Mouse (Mus musculus): ENCODE data around the gene Sfn.

Sfn gene

GRCm38 (mm10) chr4:133620668-133621067 is 18.7 kb upstream of the Sfn start:
- no peak for DNase-seq (ENCODE audit: low spot score)

- no peak for DNase-seq (ENCODE audit: low spot score)
These were observed 17.6 kb upstream of the Sfn start for GRCm38 (mm10) chr4:133619473-133620136.

- DNase-seq (ENCODE audit: low spot score): no peak
These were observed 16.0 kb upstream of the Sfn start for GRCm38 (mm10) chr4:133617936-133618335.

DNA sequence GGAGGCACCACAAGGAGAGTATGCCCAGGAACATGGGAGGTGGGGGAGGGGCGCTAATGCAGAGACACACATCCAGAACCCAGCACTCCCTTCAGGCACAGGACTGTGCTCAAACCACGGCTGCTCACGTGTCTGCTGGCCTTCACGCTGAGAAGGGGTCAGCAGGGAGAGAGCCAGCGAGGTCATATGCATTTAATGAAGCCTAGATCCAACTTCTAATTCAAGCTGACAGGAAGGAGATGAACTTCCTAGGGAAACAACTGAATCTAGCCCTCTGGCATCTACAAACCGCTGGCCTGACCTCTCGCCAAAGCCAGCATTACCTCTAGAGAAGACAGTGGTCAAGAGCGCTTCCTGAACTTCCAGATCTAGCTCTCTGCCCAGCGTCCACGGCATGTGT is 13.4 kb upstream of the Sfn start:
- DNase-seq (ENCODE audit: low spot score): no peak

GRCm38 (mm10) chr4:133614274-133614761 is 12.3 kb upstream of the Sfn start:
- DNase-seq (ENCODE audit: low spot score): no peak

DNA sequence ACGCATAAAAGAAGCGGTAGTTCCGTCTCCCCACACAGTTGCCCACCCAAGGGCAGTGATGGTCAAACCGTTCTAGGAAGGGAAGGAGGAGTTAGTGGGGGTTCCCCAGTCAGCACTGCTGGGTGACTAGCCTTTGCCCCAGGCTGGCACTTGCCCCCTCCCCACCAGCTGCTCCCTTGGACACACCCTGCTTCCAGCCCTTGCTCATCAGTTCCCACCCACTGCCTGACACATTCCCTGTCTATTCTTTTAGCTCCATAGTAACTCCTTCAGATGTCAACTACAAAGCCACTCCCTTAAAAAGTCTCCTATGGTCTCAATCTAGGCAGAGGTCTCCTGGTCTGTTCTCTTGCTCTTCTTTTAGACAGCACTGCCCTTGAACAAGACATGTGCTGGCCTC is 11.9 kb upstream of the Sfn start:
- DNase-seq (ENCODE audit: low spot score): no peak

DNA sequence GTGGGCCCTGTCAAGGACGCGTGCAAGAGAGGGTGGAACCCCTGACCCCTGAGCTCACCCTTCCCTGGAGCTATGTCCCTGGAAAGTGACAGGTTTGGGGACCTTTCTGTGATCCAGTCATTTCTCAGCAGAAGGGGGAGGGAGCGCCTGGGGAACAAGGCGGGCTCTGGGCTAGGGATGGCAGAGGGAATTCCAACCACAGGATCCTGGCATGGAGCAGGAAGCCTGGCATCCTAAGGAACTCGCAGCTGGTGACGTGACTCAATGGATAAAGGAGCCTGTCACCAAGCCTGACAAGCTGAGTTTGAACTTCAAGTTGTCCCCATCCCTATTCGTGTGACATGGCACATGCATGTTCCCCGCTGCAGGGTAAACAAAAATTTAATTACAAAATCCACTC is 11.1 kb upstream of the Sfn start:
- DNase-seq (ENCODE audit: low spot score): no peak

GRCm38 (mm10) chr4:133612416-133612815 is 10.4 kb upstream of the Sfn start:
- DNase-seq (ENCODE audit: low spot score): no peak

- no peak for DNase-seq (ENCODE audit: low spot score)
These were observed 9.8 kb upstream of the Sfn start for GRCm38 (mm10) chr4:133611815-133612214.

- DNase-seq (ENCODE audit: low spot score): peak; percentile 67
These were observed 7.8 kb upstream of the Sfn start for GRCm38 (mm10) chr4:133609719-133610118.

- no peak for DNase-seq (ENCODE audit: low spot score)
These were observed 5.3 kb upstream of the Sfn start for GRCm38 (mm10) chr4:133607284-133607683.

DNA sequence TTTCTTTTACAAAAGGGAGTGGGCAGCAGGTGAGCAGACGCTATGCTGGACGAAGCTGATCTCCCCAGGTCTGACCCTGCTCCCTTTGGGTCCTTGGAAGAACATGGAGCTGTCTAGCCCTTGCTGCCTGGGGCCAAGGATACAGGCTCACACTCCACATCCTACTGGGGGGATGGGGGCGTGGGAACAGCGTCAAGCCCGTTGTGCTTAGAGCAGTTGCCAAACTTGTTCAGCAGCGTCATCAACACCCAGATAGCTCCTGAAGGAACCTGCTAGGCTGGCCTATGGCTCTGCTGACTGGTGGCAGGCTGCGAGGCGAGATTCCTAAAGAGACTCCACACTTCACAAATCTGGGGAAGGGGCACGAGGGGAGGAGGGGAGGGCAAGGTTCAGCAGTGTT is 3.4 kb upstream of the Sfn start:
- no peak for DNase-seq (ENCODE audit: low spot score)

GRCm38 (mm10) chr4:133604856-133605255 is 2.9 kb upstream of the Sfn start:
- DNase-seq (ENCODE audit: low spot score): no peak

DNA sequence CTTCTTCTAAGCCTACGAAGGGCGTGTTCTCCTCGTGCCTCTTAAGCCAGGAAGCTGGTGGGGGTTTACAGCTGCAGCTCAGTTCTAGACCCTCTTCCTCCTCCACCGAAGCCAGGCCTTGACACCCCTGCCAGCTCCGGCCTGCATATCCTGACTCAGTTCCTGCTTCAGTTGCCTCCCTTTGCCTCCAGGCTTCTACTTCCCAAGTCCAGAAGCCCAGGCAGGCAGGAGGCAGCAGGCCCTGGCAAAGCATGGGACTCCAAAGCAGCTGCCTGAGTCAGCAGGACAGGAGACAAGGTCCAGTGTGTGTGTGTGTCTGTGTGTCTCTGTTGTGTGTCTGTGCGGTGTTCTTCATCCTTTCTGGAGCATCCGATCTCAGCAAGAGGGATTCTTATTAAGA is 2.2 kb upstream of the Sfn start:
- no peak for DNase-seq (ENCODE audit: low spot score)

DNA sequence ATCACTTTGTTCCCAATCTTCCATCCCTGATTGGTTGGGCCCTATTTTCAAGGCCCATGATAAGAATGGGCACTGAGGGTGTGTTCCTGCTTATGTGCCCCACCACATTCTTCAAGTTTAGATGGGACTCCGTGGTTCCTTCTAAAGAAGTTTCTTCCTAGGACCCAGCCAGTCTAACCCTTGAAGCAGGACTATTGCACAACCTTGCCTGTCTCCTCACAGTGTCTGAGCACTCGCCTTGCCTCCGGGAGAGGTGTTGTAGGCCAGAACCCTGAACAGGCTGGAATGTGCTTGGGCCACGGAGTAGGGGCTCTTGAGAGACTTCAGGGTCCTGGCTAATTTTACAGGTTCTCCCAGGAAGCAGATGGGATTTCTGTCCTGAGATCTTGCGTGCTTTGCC is 1.1 kb upstream of the Sfn start:
- DNase-seq (ENCODE audit: low spot score): no peak

DNA sequence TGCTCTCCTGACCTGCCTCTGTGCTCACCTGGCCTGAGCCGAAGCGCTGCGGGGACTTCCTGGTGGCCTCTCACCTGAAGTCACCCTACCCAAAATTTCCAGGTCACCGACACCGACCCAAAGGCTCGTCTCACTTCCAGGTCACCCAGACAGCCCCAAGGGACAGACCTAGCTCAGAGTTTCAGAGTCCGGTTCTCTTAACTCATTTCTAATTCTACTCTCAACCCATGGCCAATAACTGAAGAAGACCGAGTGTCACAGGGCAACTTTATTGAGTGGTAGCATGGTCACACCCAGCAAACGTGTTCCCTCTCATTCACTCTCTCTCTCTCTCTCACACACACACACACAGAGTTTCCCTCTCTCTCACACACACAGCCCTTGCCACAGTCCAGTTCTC is 1.7 kb downstream of the Sfn start:
- DNase-seq (ENCODE audit: low spot score): no peak

GRCm38 (mm10) chr4:133599571-133600073 is 2.3 kb downstream of the Sfn start:
- peak; percentile 80 for DNase-seq (ENCODE audit: low spot score)

DNA sequence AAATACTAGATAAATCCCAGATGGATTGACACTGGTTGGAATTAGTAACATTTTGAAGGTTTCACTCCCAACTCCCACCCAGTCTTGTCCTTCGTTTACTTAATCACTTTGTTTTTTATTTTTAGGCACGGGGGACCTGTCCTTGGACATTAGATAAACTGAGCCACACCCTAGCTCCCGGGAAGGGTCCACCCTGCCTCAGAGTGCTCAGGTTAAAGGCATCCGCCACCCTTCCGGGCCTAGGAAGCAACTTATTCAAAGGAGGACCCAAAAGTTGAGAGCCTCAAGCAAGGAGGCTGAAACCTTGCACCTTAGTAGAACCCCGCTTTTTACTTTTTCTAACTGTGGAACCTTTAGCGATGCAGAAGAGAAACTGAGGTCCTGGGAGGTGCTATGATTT is 2.9 kb downstream of the Sfn start:
- no peak for DNase-seq (ENCODE audit: low spot score)

DNA sequence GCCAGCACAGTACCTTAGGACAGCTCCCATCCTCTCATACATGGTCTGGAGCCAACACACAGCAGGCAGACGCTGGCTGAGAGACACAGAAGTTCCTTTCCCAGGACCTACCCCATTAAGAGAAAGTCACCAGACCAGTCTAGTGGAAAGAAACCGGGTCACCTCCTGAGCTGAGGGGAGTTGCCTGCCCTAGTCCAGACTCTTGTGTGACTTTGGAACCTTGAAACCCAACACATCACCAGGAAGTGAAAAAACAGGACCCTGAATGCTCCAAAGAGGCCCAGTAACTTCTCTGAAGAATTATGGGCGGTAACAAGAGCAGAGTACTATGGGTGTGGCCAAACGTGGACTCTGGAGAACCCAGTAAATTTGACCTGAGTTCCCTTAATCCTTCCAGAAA is 3.4 kb downstream of the Sfn start:
- no peak for DNase-seq (ENCODE audit: low spot score)

DNA sequence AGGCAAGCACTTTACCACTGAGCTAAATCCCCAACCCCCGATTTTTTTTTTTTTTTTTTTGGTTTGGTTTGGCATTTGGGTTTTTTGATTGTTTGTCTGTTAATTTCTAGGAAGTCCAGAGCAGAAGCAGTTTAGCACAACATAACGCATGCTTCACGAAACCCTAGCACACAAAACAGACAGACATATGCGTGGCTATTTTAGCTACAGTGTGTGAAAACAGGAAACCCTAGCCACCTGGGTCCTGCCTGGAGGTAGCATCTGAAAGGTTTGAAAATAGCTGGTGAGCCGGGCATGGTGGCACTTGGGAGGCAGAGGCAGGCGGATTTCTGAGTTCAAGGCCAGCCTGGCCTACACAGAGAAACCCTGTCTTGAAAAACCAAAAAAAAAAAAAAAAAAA is 5.9 kb downstream of the Sfn start:
- DNase-seq (ENCODE audit: low spot score): no peak

DNA sequence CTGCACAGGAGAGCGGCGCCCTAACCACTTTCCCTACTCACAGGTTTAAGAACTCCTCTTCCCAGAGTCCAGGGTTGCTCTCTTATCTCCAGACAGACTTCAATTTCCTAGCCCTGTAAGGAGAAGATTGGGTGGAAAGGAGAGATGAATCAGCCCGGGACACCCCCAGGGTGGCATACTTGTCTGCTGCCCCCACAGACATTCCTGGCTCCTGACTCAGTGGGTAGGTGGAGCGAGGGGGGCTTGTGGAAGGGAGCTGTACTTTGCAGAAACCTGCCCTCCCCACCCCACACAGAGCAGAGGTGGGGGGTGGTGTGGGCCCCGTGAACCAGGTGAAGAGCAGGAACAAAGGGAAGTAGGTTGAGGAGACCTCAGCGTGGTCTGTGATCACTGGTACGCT is 6.4 kb downstream of the Sfn start:
- no peak for DNase-seq (ENCODE audit: low spot score)

DNA sequence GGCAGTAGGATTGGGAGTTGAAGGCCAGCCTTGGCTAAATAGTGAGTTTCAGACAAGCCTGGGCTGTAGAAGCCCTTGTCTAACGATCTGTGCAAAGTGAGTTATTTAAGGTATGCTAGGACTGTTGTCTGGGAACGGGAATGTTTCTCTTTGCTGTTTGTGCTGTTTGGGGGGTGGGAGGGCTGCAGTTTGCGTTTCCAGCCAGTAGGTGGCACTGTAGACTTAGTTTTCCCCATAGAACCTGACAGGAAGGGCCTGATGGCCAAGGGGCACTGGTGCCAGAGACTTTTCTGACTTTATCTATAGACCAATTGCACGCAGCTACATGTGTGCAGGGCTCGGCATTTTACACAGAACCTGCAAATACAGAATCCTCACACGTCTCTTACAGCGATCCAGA is 9.4 kb downstream of the Sfn start:
- DNase-seq (ENCODE audit: low spot score): peak; percentile 60

DNA sequence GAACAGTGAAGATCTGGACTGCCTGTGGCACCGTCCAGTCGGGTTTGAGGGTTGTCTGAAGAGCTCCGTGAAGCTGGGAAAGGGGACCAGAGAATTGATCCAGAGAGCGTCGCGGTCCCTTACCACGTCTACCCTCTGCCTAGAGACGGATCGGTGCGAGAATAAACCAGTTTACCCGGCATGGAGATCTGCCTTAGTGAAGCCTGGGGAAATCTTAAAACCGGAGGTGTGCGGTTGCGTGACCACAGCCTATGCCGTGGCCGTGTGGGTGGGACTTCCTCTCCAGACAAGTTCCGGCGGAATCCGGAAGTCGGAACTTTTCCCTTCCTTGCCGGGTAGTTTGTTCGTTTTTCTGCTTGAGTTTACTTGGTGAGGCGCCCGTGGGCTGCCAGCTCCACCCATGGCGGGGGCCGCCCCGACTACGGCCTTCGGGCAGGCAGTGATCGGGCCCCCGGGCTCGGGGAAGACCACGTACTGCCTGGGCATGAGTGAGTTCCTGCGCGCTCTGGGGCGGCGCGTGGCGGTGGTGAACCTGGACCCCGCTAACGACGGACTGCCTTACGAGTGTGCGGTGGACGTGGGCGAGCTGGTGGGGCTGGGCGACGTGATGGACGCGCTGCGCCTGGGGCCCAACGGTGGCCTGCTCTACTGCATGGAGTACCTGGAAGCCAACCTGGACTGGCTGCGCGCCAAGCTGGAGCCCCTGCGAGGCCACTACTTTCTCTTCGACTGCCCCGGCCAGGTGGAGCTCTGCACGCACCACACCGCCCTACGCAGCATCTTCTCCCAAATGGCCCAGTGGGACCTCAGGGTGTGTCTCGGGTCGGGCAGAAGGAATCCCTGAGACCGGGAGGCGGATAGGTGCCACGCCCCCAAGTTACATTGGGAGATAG is 17.7 kb downstream of the Sfn start, which contains the start of gene Gpn2:
Gene Gpn2, plus strand, starts transcription at position 304 of the 893 bp plus-strand sequence.
- peak; percentile 80 for DNase-seq (ENCODE audit: low spot score)
